Mouse (Mus musculus) kidney, adult 2 months (tissue): ENCODE results near the gene Egfl6. TPM values are rescaled to one million over a fixed set of nuclear protein-coding genes. Genes with fewer than 3 reads are reported as not detected.
A peak's percentile ranks its signal among the peaks of the same experiment; 100 is the strongest.

Experiments used
- DNase-seq: peaks from one replicate; pipeline ENCODE4 v3.0.0; 2021
- H3K27ac ChIP-seq: fragments of 200-500 bp; 2 replicates; pipeline ENCODE4 v1.5.1; 2012; ENCODE audit warnings: low read depth, low read length, control low read depth, inconsistent platforms; ENCODE audit not compliant: insufficient read depth
- H3K27me3 ChIP-seq: fragments of 200-500 bp; replicated peaks from 2 replicates; pipeline ENCODE4 v1.6.1; 2012; ENCODE audit warnings: mild to moderate bottlenecking, moderate library complexity, low read length, inconsistent platforms; ENCODE audit not compliant: control insufficient read depth, insufficient read depth
- H3K36me3 ChIP-seq: fragments of 200-500 bp; 2 replicates; pipeline ENCODE4 v1.6.1; 2012; ENCODE audit warnings: mild to moderate bottlenecking, moderate library complexity, low read length, inconsistent platforms; ENCODE audit not compliant: control insufficient read depth, insufficient read depth
- H3K4me1 ChIP-seq: fragments of 200-500 bp; 2 replicates; pipeline ENCODE4 v1.6.1; 2011; ENCODE audit warnings: low read length; ENCODE audit not compliant: control insufficient read depth, insufficient read depth
- H3K4me3 ChIP-seq: fragments of 200-500 bp; 2 replicates; pipeline ENCODE4 v1.5.1; 2011; ENCODE audit warnings: mild to moderate bottlenecking, low read depth, low read length, control low read depth; ENCODE audit not compliant: insufficient read depth
- CTCF ChIP-seq: fragments of 200-500 bp; conservative IDR thresholded peaks from 2 replicates; pipeline ENCODE4 v1.5.1; 2011; ENCODE audit warnings: low read depth, mild to moderate bottlenecking, control low read depth, low read length, moderate library complexity, mixed read lengths; ENCODE audit not compliant: insufficient read depth, insufficient read length
- POLR2A ChIP-seq: fragments of 200-500 bp; IDR thresholded peaks from one replicate; pipeline ENCODE4 v1.6.1; 2011; ENCODE audit warnings: low read depth, low read length, control low read depth
- WGBS: fragments of 180-500 bp; shearing (Covaris S2); methylation state at CpG from one replicate; pipeline ENCODE4 v1.1.7; 2018; 5-methylcytosine and 5-hydroxymethylcytosine counted together
- polyA plus RNA-seq: library from polyadenylated mRNA; depleted of rRNA; stranded (reverse); fragments of >200 nt; gene quantifications from 2 replicates; pipeline ENCODE4 v1.2.3, GENCODE M21; 2012

Gene Egfl6
- polyA plus RNA-seq, 1 experiment: 8.6 TPM

- 91% methylated on average over 4 of the region's 4 CpGs for WGBS
- TF ChIP-seq POLR2A (no peak), CTCF (no peak)
- no peak for DNase-seq
- Histone ChIP-seq H3K4me1 (0 out of 2 replicates have a peak, but pooled peaks cover 3% of the 10 kb centered on the region), H3K36me3 (no peaks in the 10 kb centered on the region), H3K27me3 (no peaks in the 10 kb centered on the region), H3K27ac (no peak overlapping the region), H3K4me3 (no peak overlapping the region)
These were observed 33.6 kb upstream of the Egfl6 start for GRCm38 (mm10) chrX:166619084-166619483.

- H3K27me3 ChIP-seq: no peaks in the 10 kb centered on the region
- H3K4me1 ChIP-seq: no peaks in the 10 kb centered on the region
- no peak overlapping the region for H3K27ac ChIP-seq
- 69% methylated on average over 7 of the region's 7 CpGs for WGBS
- H3K36me3 ChIP-seq: no peaks in the 10 kb centered on the region
- no peak overlapping the region for H3K4me3 ChIP-seq
- DNase-seq: no peak
- TF ChIP-seq POLR2A (no peak), CTCF (no peak)
These were observed 29.7 kb upstream of the Egfl6 start for GRCm38 (mm10) chrX:166615191-166615590.

GRCm38 (mm10) chrX:166576111-166576510, 9.4 kb downstream of the Egfl6 start:
- no peak overlapping the region for H3K27ac ChIP-seq
- no peak for DNase-seq
- H3K4me3 ChIP-seq: no peak overlapping the region
- H3K4me1 ChIP-seq: no peaks in the 10 kb centered on the region
- no peaks in the 10 kb centered on the region for H3K36me3 ChIP-seq
- no peaks in the 10 kb centered on the region for H3K27me3 ChIP-seq
- TF ChIP-seq POLR2A: no peak
- no peak for TF ChIP-seq CTCF
- WGBS: 86% methylated on average over 1 of the region's 1 CpGs

- TF ChIP-seq POLR2A: no peak
- TF ChIP-seq CTCF: no peak
- 63% methylated on average over 6 of the region's 6 CpGs for WGBS
- no peak overlapping the region for H3K4me3 ChIP-seq
- no peaks in the 10 kb centered on the region for H3K4me1 ChIP-seq
- no peaks in the 10 kb centered on the region for H3K36me3 ChIP-seq
- H3K27me3 ChIP-seq: no peaks in the 10 kb centered on the region
- DNase-seq: peak; percentile 40
- H3K27ac ChIP-seq: peak overlapping the region; percentile 20; the same call in 1 of the 2 replicates
These were observed 19.5 kb downstream of the Egfl6 start for GRCm38 (mm10) chrX:166565983-166566382.

DNA sequence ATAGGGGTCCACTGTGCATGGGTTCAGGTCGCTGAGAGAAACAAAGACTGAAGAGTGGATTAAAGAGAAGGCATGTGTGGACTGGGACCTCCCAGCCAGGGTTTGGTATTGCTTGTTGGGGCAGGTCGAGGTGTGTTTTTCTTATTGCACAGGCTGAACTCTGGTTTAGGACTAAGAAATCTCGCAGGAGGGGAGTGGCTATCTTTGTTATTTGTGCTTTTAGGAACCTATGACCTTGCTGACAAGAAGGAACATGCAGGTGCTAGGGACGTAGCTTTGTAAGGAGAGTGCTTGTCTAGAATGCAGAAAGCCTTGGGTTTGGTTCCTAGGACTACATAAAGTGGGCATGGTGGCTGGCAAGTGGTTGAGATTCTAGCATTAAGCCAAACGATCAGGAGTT, 20.1 kb downstream of the Egfl6 start:
- no peaks in the 10 kb centered on the region for H3K27me3 ChIP-seq
- H3K4me3 ChIP-seq: no peak overlapping the region
- no peaks in the 10 kb centered on the region for H3K36me3 ChIP-seq
- peak overlapping the region; percentile 71 for H3K27ac ChIP-seq
- DNase-seq: no peak
- TF ChIP-seq POLR2A (no peak), CTCF (no peak)
- 45% methylated on average over 5 of the region's 5 CpGs for WGBS
- H3K4me1 ChIP-seq: no peaks in the 10 kb centered on the region

DNA sequence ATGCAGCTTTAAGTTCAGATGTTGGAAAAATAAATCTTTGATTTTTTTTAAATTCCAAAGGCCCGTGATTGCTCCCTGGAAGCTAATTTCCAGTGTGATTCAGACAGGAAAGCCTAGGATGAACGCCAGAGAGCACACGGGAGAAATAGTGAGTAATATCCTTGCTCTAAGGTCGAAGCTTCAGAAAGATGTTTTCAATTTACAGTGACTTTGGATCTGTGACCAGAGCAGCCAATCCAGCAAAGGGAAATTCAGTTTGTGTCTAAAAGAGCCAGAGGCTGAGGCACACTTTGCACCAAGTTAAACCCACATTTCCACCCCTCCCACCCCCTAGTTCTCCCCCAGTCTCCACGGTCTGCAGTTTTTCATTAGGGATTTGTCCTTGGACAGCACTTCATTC, 20.6 kb downstream of the Egfl6 start:
- DNase-seq: no peak
- no peaks in the 10 kb centered on the region for H3K36me3 ChIP-seq
- TF ChIP-seq CTCF: no peak
- TF ChIP-seq POLR2A: no peak
- no peak overlapping the region for H3K4me3 ChIP-seq
- no peaks in the 10 kb centered on the region for H3K4me1 ChIP-seq
- H3K27me3 ChIP-seq: no peaks in the 10 kb centered on the region
- H3K27ac ChIP-seq: no peak overlapping the region; the same call in 1 of the 2 replicates
- WGBS: 38% methylated on average over 5 of the region's 5 CpGs

GRCm38 (mm10) chrX:166559333-166559732, 26.2 kb downstream of the Egfl6 start:
- Histone ChIP-seq H3K27ac (no peak overlapping the region), H3K4me3 (no peak overlapping the region), H3K36me3 (no peaks in the 10 kb centered on the region), H3K27me3 (no peaks in the 10 kb centered on the region), H3K4me1 (no peaks in the 10 kb centered on the region)
- WGBS: 24% methylated on average over 3 of the region's 3 CpGs
- TF ChIP-seq POLR2A: no peak
- no peak for TF ChIP-seq CTCF
- DNase-seq: peak; percentile 6

DNA sequence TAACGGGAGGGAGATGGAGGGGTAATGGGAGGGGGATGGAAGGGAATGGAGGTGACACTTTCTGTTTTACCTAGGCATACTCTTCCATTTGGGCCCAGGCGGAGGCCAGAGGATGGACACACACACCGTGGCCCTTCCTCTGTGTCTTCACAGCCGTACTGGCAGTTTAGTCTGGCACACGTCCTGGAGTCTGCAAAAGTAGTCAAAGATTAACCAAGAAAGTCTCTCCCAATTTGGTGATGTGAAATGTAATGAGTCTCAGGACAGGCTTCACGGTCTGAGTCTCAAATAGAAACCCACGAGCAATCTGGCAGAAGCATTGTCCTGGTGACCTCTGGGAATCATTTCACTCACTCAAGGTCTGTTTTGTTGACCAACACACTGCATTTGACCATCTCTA, 33.2 kb downstream of the Egfl6 start:
- peak; percentile 70 for DNase-seq
- H3K4me3 ChIP-seq: no peak overlapping the region
- no peaks in the 10 kb centered on the region for H3K36me3 ChIP-seq
- no peak overlapping the region for H3K27ac ChIP-seq
- no peaks in the 10 kb centered on the region for H3K27me3 ChIP-seq
- TF ChIP-seq POLR2A (no peak), CTCF (no peak)
- no peaks in the 10 kb centered on the region for H3K4me1 ChIP-seq
- 37% methylated on average over 7 of the region's 7 CpGs for WGBS
